In genomic region chr13:48841905-48842592, GRCm38 (mm10) we compare ENCODE assay signal across 11 mouse cellular contexts. TPM values are rescaled to one million over a fixed set of nuclear protein-coding genes. Genes with fewer than 3 reads are reported as not detected.
A peak's percentile ranks its signal among the peaks of the same experiment; 100 is the strongest.
DNase-seq lines count a peak whose midpoint lies in the region; ATAC-seq and TF ChIP-seq lines count a peak whose summit lies in the region.
"Had no signal": no experiment of that assay in that cellular context is flagged by ENCODE, and none has a peak within 500 bp of the region (broad histone marks: within the 10 kb centered on the region; RNA-seq: fewer than 3 reads in every experiment).

No protein-coding gene starts in this region.

- peaks cover 55% of the 10 kb centered on the region for H3K4me1 ChIP-seq in thymus, adult 2 months (replicated peaks; ENCODE audit: control insufficient read depth, insufficient read depth, low read length)
- H3K4me1 ChIP-seq in intestine, embryonic 15.5 days (replicated peaks): peaks cover 8% of the 10 kb centered on the region; the same call in 1 of the 2 replicates
- 0 out of 2 replicates have a peak, but pooled peaks cover 4% of the 10 kb centered on the region for H3K4me1 ChIP-seq in stomach, embryonic 15.5 days

- no peak for DNase-seq in thymus, adult 2 months
- no peak for DNase-seq in thymus, postnatal 10 days (ENCODE audit: low spot score in 2 of 2)
- peak; percentile 29 for DNase-seq in ZHBTc4 (ENCODE audit: low read depth, low spot score)
- no peak for DNase-seq in testis, postnatal 10 days (ENCODE audit: low spot score)
- no peak for DNase-seq in lung, postnatal 14 days
- DNase-seq: gastrocnemius, postnatal 10 days; heart, postnatal 4 days; retina, postnatal 1 day had no signal

- H3K4me2 ChIP-seq in intestine, embryonic 15.5 days (replicated peaks): no peak overlapping the region
- no peak overlapping the region; the same call in 1 of the 2 replicates for H3K4me2 ChIP-seq in stomach, embryonic 15.5 days

- H3K27ac ChIP-seq in thymus, adult 2 months (ENCODE audit: control insufficient read depth, insufficient read depth, low read length): peak overlapping the region; percentile 84
- H3K27ac ChIP-seq in intestine, embryonic 15.5 days: peak overlapping the region; percentile 57; the same call in 1 of the 2 replicates
- peak overlapping the region; percentile 55; the same call in 1 of the 2 replicates for H3K27ac ChIP-seq in stomach, embryonic 15.5 days
- H3K27ac ChIP-seq: limb, embryonic 10.5 days had no signal

- TF ChIP-seq CTCF in thymus, adult 2 months (IDR thresholded peaks at IDR 0.05; ENCODE audit: borderline replicate concordance, control insufficient read depth, extremely low read depth, insufficient read depth, low read length, poor library complexity): no peak

- WGBS in thymus, adult 2 months: 22% methylated on average over 5 of the region's 5 CpGs
- 58% methylated on average over 5 of the region's 5 CpGs for WGBS in intestine, embryonic 15.5 days
- 69% methylated on average over 5 of the region's 5 CpGs for WGBS in stomach, embryonic 15.5 days

- H3K36me3 ChIP-seq in thymus, adult 2 months (ENCODE audit: control insufficient read depth, insufficient read depth, low read length): no peaks in the 10 kb centered on the region
- no peaks in the 10 kb centered on the region for H3K36me3 ChIP-seq in intestine, embryonic 15.5 days
- H3K36me3 ChIP-seq in stomach, embryonic 15.5 days: no peaks in the 10 kb centered on the region

- ATAC-seq in intestine, embryonic 15.5 days: peak; percentile 67
- 0 out of 2 replicates have a peak, but pooled peaks have one; percentile 18 for ATAC-seq in stomach, embryonic 15.5 days (ENCODE audit: insufficient read depth, low FRiP score, low read depth)

- no peaks in the 10 kb centered on the region for H3K9me3 ChIP-seq in intestine, embryonic 15.5 days
- H3K9me3 ChIP-seq in stomach, embryonic 15.5 days: no peaks in the 10 kb centered on the region
- H3K9me3 ChIP-seq: limb, embryonic 10.5 days had no signal

- H3K27me3 ChIP-seq in thymus, adult 2 months (ENCODE audit: control insufficient read depth, insufficient read depth, low read length): no peaks in the 10 kb centered on the region
- H3K27me3 ChIP-seq in intestine, embryonic 15.5 days (replicated peaks): no peaks in the 10 kb centered on the region
- no peaks in the 10 kb centered on the region for H3K27me3 ChIP-seq in stomach, embryonic 15.5 days (replicated peaks)

- TF ChIP-seq POLR2A in thymus, adult 2 months (IDR thresholded peaks at IDR 0.05; ENCODE audit: control insufficient read depth, extremely low read depth, insufficient read depth, low read length, poor library complexity): no peak

- 0 out of 2 replicates have a peak overlapping the region, but pooled peaks have one; percentile 18 for H3K9ac ChIP-seq in intestine, embryonic 15.5 days
- no peak overlapping the region for H3K9ac ChIP-seq in stomach, embryonic 15.5 days

- no peak overlapping the region for H3K4me3 ChIP-seq in thymus, adult 2 months (ENCODE audit: control insufficient read depth, insufficient read depth, low read length)
- no peak overlapping the region for H3K4me3 ChIP-seq in intestine, embryonic 15.5 days (replicated peaks)
- no peak overlapping the region for H3K4me3 ChIP-seq in stomach, embryonic 15.5 days (replicated peaks)
- H3K4me3 ChIP-seq: limb, embryonic 10.5 days had no signal

RNA-seq across cellular contexts. Expression of gene Phf2, which starts 28.9 kb away (rescaled TPM):
- 74.4 and 102 TPM in 2 replicates for polyA plus RNA-seq in thymus, adult 2 months (2012; rRNA removed)
- 5.5 and 6.3 TPM in 2 replicates for polyA plus RNA-seq in intestine, embryonic 15.5 days (2015; fragmentation: Nextera tagmentation; extraction: Ambion mirVana)
- 6.9 and 7.2 TPM in 2 replicates for polyA plus RNA-seq in stomach, embryonic 15.5 days (2015; fragmentation: Nextera tagmentation; extraction: Ambion mirVana)
